Mouse (Mus musculus) stomach, embryonic 16.5 days (tissue): ENCODE data around the gene Ctsh. TPM values are rescaled to one million over a fixed set of nuclear protein-coding genes. Genes with fewer than 3 reads are reported as not detected.
"Not testable (repeated sequence)": the region's sequence is repeated elsewhere in the genome, so short reads cannot be mapped to it uniquely, and the experiment has no call there.

Source experiments
- ATAC-seq: fragments of 200-750 bp; cut with Nextera tagmentation; 2 replicates; pipeline ENCODE4 v1.8.0; 2017; ENCODE audit warnings: moderate number of reproducible peaks, moderate TSS enrichment; ENCODE audit not compliant: insufficient read depth, low FRiP score
- H3K27ac ChIP-seq: fragments of 300-500 bp; sonication (generic); 2 replicates; pipeline ENCODE4 v1.5.1; 2014; ENCODE audit warnings: low read length
- H3K27me3 ChIP-seq: fragments of 300-500 bp; sonication (generic); 2 replicates; pipeline ENCODE4 v1.6.1; 2014; ENCODE audit warnings: low read length, control low read depth, mixed read lengths; ENCODE audit not compliant: control insufficient read depth, insufficient read depth
- H3K36me3 ChIP-seq: fragments of 300-500 bp; sonication (generic); 2 replicates; pipeline ENCODE4 v1.6.1; 2014; ENCODE audit warnings: low read length; ENCODE audit not compliant: control insufficient read depth, insufficient read depth
- H3K4me1 ChIP-seq: fragments of 300-500 bp; sonication (generic); 2 replicates; pipeline ENCODE4 v1.6.1; 2014; ENCODE audit warnings: low read length, control low read depth, mixed read lengths; ENCODE audit not compliant: control insufficient read depth, insufficient read depth
- H3K4me2 ChIP-seq: fragments of 300-500 bp; sonication (generic); 2 replicates; pipeline ENCODE4 v1.6.1; 2014; ENCODE audit warnings: low read depth, low read length, mixed read lengths
- H3K4me3 ChIP-seq: fragments of 300-500 bp; sonication (generic); replicated peaks from 2 replicates; pipeline ENCODE4 v1.5.1; 2014; ENCODE audit warnings: mild to moderate bottlenecking, low read length
- H3K9ac ChIP-seq: fragments of 300-500 bp; sonication (generic); 2 replicates; pipeline ENCODE4 v1.6.1; 2014; ENCODE audit warnings: low read length
- H3K9me3 ChIP-seq: fragments of 300-500 bp; sonication (generic); replicated peaks from 2 replicates; pipeline ENCODE4 v1.6.1; 2016; ENCODE audit warnings: low read length, control low read depth; ENCODE audit not compliant: control insufficient read depth
- WGBS: fragments of 180-500 bp; shearing (Covaris S2); extraction: QIAGEN DNeasy Blood & Tissue Kit; methylation state at CpG from one replicate; pipeline ENCODE4 v1.1.7; 2014; 5-methylcytosine and 5-hydroxymethylcytosine counted together
- polyA plus RNA-seq: library from polyadenylated mRNA; unstranded; fragments of >200 nt; fragmentation: Nextera tagmentation; extraction: Ambion mirVana; gene quantifications from 2 replicates; pipeline ENCODE4 v1.2.1, GENCODE M21; 2015

Ctsh gene
- polyA plus RNA-seq, 1 experiment from 2014 or later: 100 TPM

GRCm38 (mm10) chr9:90033922-90034321 lies 20.0 kb upstream of the Ctsh start:
- no peaks in the 10 kb centered on the region for H3K27me3 ChIP-seq
- 78% methylated on average over 4 of the region's 4 CpGs for WGBS
- no peaks in the 10 kb centered on the region for H3K36me3 ChIP-seq
- no peaks in the 10 kb centered on the region for H3K9me3 ChIP-seq
- no peak overlapping the region for H3K9ac ChIP-seq
- no peaks in the 10 kb centered on the region for H3K4me1 ChIP-seq
- ATAC-seq: no peak
- H3K4me2 ChIP-seq: no peak overlapping the region
- no peak overlapping the region for H3K4me3 ChIP-seq
- H3K27ac ChIP-seq: no peak overlapping the region

- Histone ChIP-seq H3K9ac (no peak overlapping the region), H3K4me2 (no peak overlapping the region), H3K9me3 (no peaks in the 10 kb centered on the region), H3K36me3 (no peaks in the 10 kb centered on the region), H3K27ac (no peak overlapping the region), H3K4me1 (no peaks in the 10 kb centered on the region), H3K27me3 (no peaks in the 10 kb centered on the region), H3K4me3 (no peak overlapping the region)
- ATAC-seq: no peak
- WGBS: 83% methylated on average over 2 of the region's 2 CpGs
Measured at GRCm38 (mm10) chr9:90035168-90035567, 18.8 kb upstream of the Ctsh start.

- Histone ChIP-seq H3K27me3 (no peaks in the 10 kb centered on the region), H3K27ac (no peak overlapping the region), H3K9me3 (no peaks in the 10 kb centered on the region), H3K9ac (no peak overlapping the region), H3K4me3 (no peak overlapping the region), H3K36me3 (no peaks in the 10 kb centered on the region), H3K4me1 (no peaks in the 10 kb centered on the region), H3K4me2 (no peak overlapping the region)
- ATAC-seq: peak; percentile 19; the same call in 1 of the 2 replicates
- WGBS: 76% methylated on average over 3 of the region's 3 CpGs
Measured at GRCm38 (mm10) chr9:90035794-90036193, 18.2 kb upstream of the Ctsh start.

GRCm38 (mm10) chr9:90036313-90036712 lies 17.6 kb upstream of the Ctsh start:
- H3K4me2 ChIP-seq: no peak overlapping the region
- ATAC-seq: peak; percentile 57; the same call in 1 of the 2 replicates
- no peaks in the 10 kb centered on the region for H3K27me3 ChIP-seq
- no peaks in the 10 kb centered on the region for H3K9me3 ChIP-seq
- H3K4me1 ChIP-seq: no peaks in the 10 kb centered on the region
- WGBS: 53% methylated on average over 4 of the region's 4 CpGs
- no peak overlapping the region for H3K4me3 ChIP-seq
- no peaks in the 10 kb centered on the region for H3K36me3 ChIP-seq
- H3K9ac ChIP-seq: no peak overlapping the region
- H3K27ac ChIP-seq: no peak overlapping the region

- ATAC-seq: no peak
- H3K27ac ChIP-seq: no peak overlapping the region
- H3K27me3 ChIP-seq: no peaks in the 10 kb centered on the region
- H3K4me2 ChIP-seq: no peak overlapping the region
- no peak overlapping the region for H3K4me3 ChIP-seq
- H3K4me1 ChIP-seq: no peaks in the 10 kb centered on the region
- WGBS: 66% methylated on average over 4 of the region's 4 CpGs
- no peaks in the 10 kb centered on the region for H3K9me3 ChIP-seq
- H3K36me3 ChIP-seq: no peaks in the 10 kb centered on the region
- H3K9ac ChIP-seq: no peak overlapping the region
Measured at GRCm38 (mm10) chr9:90038535-90038934, 15.4 kb upstream of the Ctsh start.

GRCm38 (mm10) chr9:90040916-90041315 lies 13.0 kb upstream of the Ctsh start:
- H3K27me3 ChIP-seq: no peaks in the 10 kb centered on the region
- H3K9me3 ChIP-seq: no peaks in the 10 kb centered on the region
- H3K4me3 ChIP-seq: no peak overlapping the region
- H3K4me1 ChIP-seq: no peaks in the 10 kb centered on the region
- no peak overlapping the region for H3K27ac ChIP-seq
- H3K9ac ChIP-seq: no peak overlapping the region
- H3K36me3 ChIP-seq: no peaks in the 10 kb centered on the region
- WGBS: 68% methylated on average over 2 of the region's 2 CpGs
- ATAC-seq: no peak
- no peak overlapping the region for H3K4me2 ChIP-seq

GRCm38 (mm10) chr9:90041556-90041955 lies 12.4 kb upstream of the Ctsh start:
- Histone ChIP-seq H3K27me3 (no peaks in the 10 kb centered on the region), H3K9me3 (no peaks in the 10 kb centered on the region), H3K4me3 (no peak overlapping the region), H3K36me3 (no peaks in the 10 kb centered on the region), H3K9ac (no peak overlapping the region), H3K4me1 (no peaks in the 10 kb centered on the region), H3K27ac (no peak overlapping the region), H3K4me2 (no peak overlapping the region)
- no peak for ATAC-seq
- WGBS: 94% methylated on average over 3 of the region's 3 CpGs

- not testable (repeated sequence) for H3K36me3 ChIP-seq, H3K9ac ChIP-seq, H3K27me3 ChIP-seq, H3K9me3 ChIP-seq, H3K4me3 ChIP-seq, H3K4me1 ChIP-seq, ATAC-seq, H3K4me2 ChIP-seq, H3K27ac ChIP-seq
- 82% methylated on average over 8 of the region's 8 CpGs for WGBS
Measured at GRCm38 (mm10) chr9:90042906-90043305, 11.0 kb upstream of the Ctsh start.

- H3K27ac ChIP-seq: no peak overlapping the region
- WGBS: 73% methylated on average over 7 of the region's 7 CpGs
- H3K4me1 ChIP-seq: 0 out of 2 replicates have a peak, but pooled peaks cover 3% of the 10 kb centered on the region
- H3K9me3 ChIP-seq: no peaks in the 10 kb centered on the region
- H3K4me2 ChIP-seq: no peak overlapping the region
- H3K27me3 ChIP-seq: no peaks in the 10 kb centered on the region
- H3K4me3 ChIP-seq: no peak overlapping the region
- no peak overlapping the region for H3K9ac ChIP-seq
- ATAC-seq: no peak
- H3K36me3 ChIP-seq: no peaks in the 10 kb centered on the region
Measured at GRCm38 (mm10) chr9:90045191-90045590, 8.8 kb upstream of the Ctsh start.
